ENCODE assay signal across 9 mouse cellular contexts in the genomic region with DNA sequence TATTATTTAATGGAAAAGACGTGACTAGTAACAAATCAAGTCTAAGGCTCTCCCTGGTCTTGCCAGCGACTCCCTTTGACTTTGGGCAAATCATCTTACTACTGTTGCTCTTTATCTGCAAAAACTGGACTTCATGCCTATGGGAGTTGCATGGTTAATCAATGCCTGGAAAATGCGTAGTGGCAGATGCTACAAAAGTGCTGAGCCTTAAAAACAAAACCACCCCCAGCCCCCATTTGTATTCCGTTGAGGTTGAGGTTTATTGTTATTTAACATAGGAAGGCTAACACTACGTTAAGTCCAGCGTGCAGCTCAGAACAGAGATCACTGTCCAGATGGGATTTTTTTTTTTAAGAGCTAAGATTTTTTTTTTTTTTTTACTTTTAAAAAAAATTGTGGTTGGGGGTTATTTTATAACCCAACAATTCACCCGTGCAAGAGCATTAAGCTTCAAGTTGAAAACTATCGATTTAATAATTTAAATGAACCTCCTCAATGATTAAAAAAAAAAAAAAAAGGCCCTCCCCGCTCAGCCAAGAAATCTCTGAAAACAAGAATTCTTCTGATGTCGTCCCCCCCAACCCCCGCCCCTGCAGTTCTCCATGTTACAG.
A peak's percentile ranks its signal among the peaks of the same experiment; 100 is the strongest.
DNase-seq lines count a peak whose midpoint lies in the region; ATAC-seq and TF ChIP-seq lines count a peak whose summit lies in the region.
"Had no signal": no experiment of that assay in that cellular context is flagged by ENCODE, and none has a peak within 500 bp of the region (broad histone marks: within the 10 kb centered on the region; RNA-seq: fewer than 3 reads in every experiment).

No protein-coding gene starts in this region.

- WGBS in heart, embryonic 12.5 days = 5% methylated on average over 11 of the region's 11 CpGs
- WGBS in hindbrain, embryonic 10.5 days = 4% methylated on average over 11 of the region's 11 CpGs
- 1% methylated on average over 11 of the region's 11 CpGs for WGBS in midbrain, embryonic 12.5 days

- ATAC-seq in heart, embryonic 12.5 days (ENCODE audit: insufficient number of reproducible peaks, low FRiP score) = no peak
- ATAC-seq in G1E (ENCODE audit: extremely low read depth, insufficient number of reproducible peaks, low FRiP score, poor library complexity, severe bottlenecking) = no peak
- no peak for ATAC-seq in midbrain, embryonic 12.5 days (ENCODE audit: low FRiP score, low read depth)

- H3K4me2 ChIP-seq in heart, embryonic 12.5 days = peak overlapping the region; percentile 95
- H3K4me2 ChIP-seq in midbrain, embryonic 12.5 days (replicated peaks) = peak overlapping the region; percentile 87

- peak overlapping the region; percentile 89 for H3K9ac ChIP-seq in heart, embryonic 12.5 days
- H3K9ac ChIP-seq in midbrain, embryonic 12.5 days (replicated peaks) = peak overlapping the region; percentile 95

- H3K27ac ChIP-seq in heart, embryonic 12.5 days (ENCODE audit: poor library complexity, severe bottlenecking) = peak overlapping the region; percentile 100
- peak overlapping the region; percentile 99 for H3K27ac ChIP-seq in hindbrain, embryonic 10.5 days
- H3K27ac ChIP-seq in midbrain, embryonic 12.5 days (replicated peaks) = peak overlapping the region; percentile 99

- H3K4me1 ChIP-seq in heart, embryonic 12.5 days (replicated peaks) = peaks cover 12% of the 10 kb centered on the region
- peaks cover 17% of the 10 kb centered on the region for H3K4me1 ChIP-seq in G1E (ENCODE audit: insufficient read depth, low read depth, low read length)
- peaks cover 32% of the 10 kb centered on the region for H3K4me1 ChIP-seq in hindbrain, embryonic 10.5 days (replicated peaks)
- peaks cover 19% of the 10 kb centered on the region for H3K4me1 ChIP-seq in midbrain, embryonic 12.5 days

- no peaks in the 10 kb centered on the region for H3K27me3 ChIP-seq in heart, embryonic 12.5 days (replicated peaks)
- peaks cover 2% of the 10 kb centered on the region; the same call in 1 of the 2 replicates for H3K27me3 ChIP-seq in G1E (ENCODE audit: insufficient read depth, low read length)
- H3K27me3 ChIP-seq in hindbrain, embryonic 10.5 days (ENCODE audit: insufficient read depth, poor library complexity, severe bottlenecking) = no peaks in the 10 kb centered on the region
- H3K27me3 ChIP-seq in midbrain, embryonic 12.5 days = no peaks in the 10 kb centered on the region
- H3K27me3 ChIP-seq: Patski had no signal

- no peaks in the 10 kb centered on the region for H3K36me3 ChIP-seq in heart, embryonic 12.5 days
- H3K36me3 ChIP-seq in G1E (replicated peaks) = no peaks in the 10 kb centered on the region
- no peaks in the 10 kb centered on the region for H3K36me3 ChIP-seq in hindbrain, embryonic 10.5 days
- H3K36me3 ChIP-seq in midbrain, embryonic 12.5 days = no peaks in the 10 kb centered on the region

- no peak for TF ChIP-seq CTCF in G1E (IDR thresholded peaks at IDR 0.05; ENCODE audit: low read depth, low read length)

- H3K4me3 ChIP-seq in heart, embryonic 12.5 days = peak overlapping the region; percentile 94
- H3K4me3 ChIP-seq in G1E (ENCODE audit: low read depth, low read length) = peak overlapping the region; percentile 82
- H3K4me3 ChIP-seq in hindbrain, embryonic 10.5 days = peak overlapping the region; percentile 80
- peak overlapping the region; percentile 68 for H3K4me3 ChIP-seq in midbrain, embryonic 12.5 days

- DNase-seq in heart, adult 18-20 months = no peak
- no peak for DNase-seq in G1E (ENCODE audit: low spot score)
- peak; percentile 19 for DNase-seq in hindbrain, embryonic 10.5 days (ENCODE audit: low spot score)
- no peak for DNase-seq in adipocyte (ENCODE audit: low spot score)
- DNase-seq in right cerebral cortex, postnatal 14 days = no peak
- DNase-seq in gastrocnemius, postnatal 25 days = no peak

- no peaks in the 10 kb centered on the region for H3K9me3 ChIP-seq in heart, embryonic 12.5 days (replicated peaks)
- no peaks in the 10 kb centered on the region for H3K9me3 ChIP-seq in G1E (replicated peaks)
- no peaks in the 10 kb centered on the region for H3K9me3 ChIP-seq in hindbrain, embryonic 10.5 days
- no peaks in the 10 kb centered on the region for H3K9me3 ChIP-seq in midbrain, embryonic 12.5 days
